Mouse (Mus musculus) C2C12 (cell line): ENCODE measurements at regions not wholly inside any gene's neighbourhood (a gene's known extent, or its start where the extent isn't known, plus 50 kb on each side); places are given as distances from the start of the nearest gene placed in this dataset.

Experiments
- CTCF ChIP-seq: IDR thresholded peaks from one replicate; pipeline ENCODE4 v1.5.1; 2011; ENCODE audit not compliant: control insufficient read depth, insufficient read depth, insufficient read length
- FOSL1 ChIP-seq: IDR thresholded peaks from one replicate; pipeline ENCODE4 v1.8.0; 2011; ENCODE audit warnings: mild to moderate bottlenecking, low read length; ENCODE audit not compliant: poor library complexity, insufficient read depth, severe bottlenecking
- MAX ChIP-seq: IDR thresholded peaks from one replicate; pipeline ENCODE4 v1.6.1; 2011; ENCODE audit warnings: mild to moderate bottlenecking, control low read depth

- no peak for TF ChIP-seq CTCF
- TF ChIP-seq MAX: no peak
- no peak for TF ChIP-seq FOSL1
These were observed 61.6 kb upstream of the Cdyl start for GRCm38 (mm10) chr13:35598003-35598402.
